Mouse (Mus musculus): ENCODE data around the gene Olr1. TPM values are rescaled to one million over a fixed set of nuclear protein-coding genes. Genes with fewer than 3 reads are reported as not detected.
"Not testable (repeated sequence)": the region's sequence is repeated elsewhere in the genome, so short reads cannot be mapped to it uniquely, and the experiment has no call there.

Gene Olr1
- polyA plus RNA-seq, 1 experiment from 2014 or later, result 0.65 TPM

DNA sequence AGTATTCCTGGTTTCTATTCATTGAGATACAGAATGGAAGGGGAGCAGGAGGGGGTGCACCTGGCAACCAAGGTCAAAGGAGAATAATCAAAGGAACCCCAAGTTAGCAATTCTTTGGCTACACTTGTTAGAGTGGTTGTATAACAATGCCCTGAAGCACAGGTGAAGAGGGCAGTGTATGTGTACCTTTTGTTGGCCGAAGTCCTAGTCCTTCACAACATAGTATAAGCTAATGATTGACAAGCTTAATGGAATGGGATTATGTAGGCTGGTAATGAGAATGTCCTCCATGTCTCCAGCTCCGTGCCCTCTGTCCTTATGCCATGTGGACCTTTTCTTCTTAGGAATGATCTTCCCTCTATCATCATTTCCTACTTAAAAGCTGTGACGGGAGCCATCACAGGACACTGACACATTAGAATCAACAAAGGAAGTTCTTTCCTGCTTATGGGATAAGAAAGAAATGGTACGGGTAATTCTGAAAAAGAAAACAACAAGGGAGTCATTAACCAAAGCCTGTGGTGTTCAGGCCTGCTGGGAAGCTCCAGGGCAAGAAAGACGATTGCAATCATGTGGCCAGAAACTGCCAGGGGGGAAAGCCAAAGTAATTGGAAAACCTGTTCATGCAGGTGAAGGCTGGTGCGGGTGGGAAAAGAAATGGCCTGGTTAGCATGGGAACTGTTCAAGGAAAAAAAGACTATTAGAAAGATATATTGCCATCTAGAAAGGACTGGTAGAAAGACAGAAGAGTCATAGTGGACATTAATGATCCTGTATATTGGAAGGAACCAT, 3.4 kb upstream of the Olr1 start:
- Histone ChIP-seq H3K4me1 (replicated peaks) (no peaks in the 10 kb centered on the region; the same call in 1 of the 2 replicates), H3K9ac (no peak overlapping the region), H3K9me3 (replicated peaks) (no peaks in the 10 kb centered on the region), H3K27me3 (no peaks in the 10 kb centered on the region), H3K4me3 (replicated peaks) (no peak overlapping the region), H3K4me2 (no peak overlapping the region), H3K36me3 (no peaks in the 10 kb centered on the region), H3K27ac (no peak overlapping the region)
- no peak for DNase-seq
- 49% methylated on average over 6 of the region's 6 CpGs for WGBS (ENCODE audit: insufficient replicate concordance)
- peak; percentile 34; the same call in 1 of the 2 replicates for ATAC-seq (ENCODE audit: low read depth)

DNA sequence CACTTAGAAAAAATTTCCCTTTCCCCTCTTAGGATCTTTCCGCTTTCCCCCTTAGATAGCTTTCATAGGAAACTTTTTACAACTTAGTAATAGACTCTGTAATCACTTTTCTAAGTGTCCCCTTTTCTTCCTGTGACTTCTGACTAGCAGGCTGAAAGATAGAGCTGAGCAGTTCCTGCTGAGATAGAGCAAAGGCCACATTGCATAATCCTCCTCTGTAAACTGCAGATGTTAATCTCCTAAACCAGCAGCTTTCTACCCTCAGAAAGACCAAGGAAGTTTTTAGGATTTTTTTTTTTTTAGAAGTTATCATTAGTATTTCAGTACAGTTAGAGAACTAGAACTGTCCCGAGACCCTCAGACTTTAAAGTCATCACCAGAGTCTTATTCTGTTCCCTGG, 3.5 kb downstream of the Olr1 start:
- Histone ChIP-seq H3K4me3 (replicated peaks) (no peak overlapping the region), H3K27me3 (no peaks in the 10 kb centered on the region), H3K9ac (no peak overlapping the region), H3K9me3 (replicated peaks) (no peaks in the 10 kb centered on the region), H3K4me1 (replicated peaks) (no peaks in the 10 kb centered on the region), H3K36me3 (no peaks in the 10 kb centered on the region), H3K27ac (no peak overlapping the region), H3K4me2 (no peak overlapping the region)
- no peak for ATAC-seq (ENCODE audit: low read depth)
- DNase-seq, result no peak
- WGBS (ENCODE audit: insufficient replicate concordance), result 60% methylated on average over 2 of the region's 2 CpGs

DNA sequence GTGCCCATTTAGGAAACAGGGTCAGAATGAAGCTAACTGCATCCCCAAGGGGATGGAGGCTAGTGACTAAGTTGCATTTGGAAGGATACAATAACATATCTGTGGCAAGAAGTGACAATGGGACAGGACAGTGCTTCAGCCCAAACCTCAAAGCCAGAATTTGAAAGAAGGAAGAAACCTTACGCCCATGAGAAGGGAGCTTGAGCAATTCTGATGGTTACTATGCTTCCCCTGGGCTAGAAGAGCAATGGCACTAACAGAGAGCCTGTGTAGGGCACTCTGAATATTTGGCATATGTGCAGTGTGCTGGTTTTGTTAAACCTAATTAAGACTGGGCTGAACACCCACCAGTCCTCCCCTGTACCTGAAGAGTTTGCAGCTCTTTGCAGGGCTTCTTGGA, 7.4 kb downstream of the Olr1 start:
- H3K27me3 ChIP-seq; H3K9ac ChIP-seq; ATAC-seq (ENCODE audit: low read depth); H3K9me3 ChIP-seq (replicated peaks); DNase-seq; H3K4me3 ChIP-seq (replicated peaks); H3K27ac ChIP-seq; H3K4me2 ChIP-seq; H3K36me3 ChIP-seq; H3K4me1 ChIP-seq (replicated peaks): not testable (repeated sequence)
- WGBS (ENCODE audit: insufficient replicate concordance), result 68% methylated on average over 1 of the region's 1 CpGs

DNA sequence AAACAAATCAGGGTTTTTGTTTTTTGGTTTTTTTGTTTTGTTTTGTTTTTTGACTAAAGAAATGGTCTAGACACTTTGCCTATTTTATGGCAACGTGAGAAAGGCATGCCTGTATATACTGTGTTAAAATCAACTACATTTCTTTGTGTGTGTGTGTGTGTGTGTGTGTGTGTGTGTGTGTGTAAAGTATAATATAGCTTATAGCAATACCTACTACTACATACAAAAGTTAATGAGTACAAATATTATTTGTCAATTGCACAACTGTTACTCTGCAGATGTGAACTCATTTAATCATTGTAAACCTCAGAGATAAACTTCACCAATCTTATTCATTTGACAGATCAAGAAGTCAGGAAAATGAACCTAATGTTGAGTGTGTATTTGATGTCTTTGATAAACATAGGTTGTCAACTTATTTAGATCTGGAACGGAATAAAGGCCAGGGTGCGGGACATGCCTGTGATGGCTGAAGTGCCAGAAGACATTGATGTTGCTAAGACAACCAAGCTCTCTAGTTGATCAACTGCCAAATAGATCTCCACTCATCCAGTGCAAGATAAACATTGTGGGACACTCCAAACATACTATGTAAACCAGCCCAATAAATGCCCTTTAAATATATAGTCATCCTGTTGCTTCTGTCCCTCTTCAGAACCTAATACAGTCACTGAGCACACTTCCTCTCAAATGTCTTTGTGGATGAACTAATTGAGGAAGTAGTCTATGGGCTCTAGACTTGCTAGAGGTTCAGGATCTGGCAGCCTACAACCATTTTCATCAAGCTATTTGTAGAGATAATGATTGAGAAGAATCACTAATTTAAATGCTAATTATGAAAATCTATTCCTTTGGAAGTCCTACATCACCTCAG, 9.4 kb downstream of the Olr1 start:
- H3K4me2 ChIP-seq, result no peak overlapping the region
- H3K4me3 ChIP-seq (replicated peaks), result no peak overlapping the region
- no peaks in the 10 kb centered on the region for H3K9me3 ChIP-seq (replicated peaks)
- no peak overlapping the region for H3K9ac ChIP-seq
- H3K27ac ChIP-seq, result no peak overlapping the region
- no peaks in the 10 kb centered on the region for H3K4me1 ChIP-seq (replicated peaks)
- no peaks in the 10 kb centered on the region for H3K36me3 ChIP-seq
- no peak for DNase-seq
- 74% methylated on average over 3 of the region's 3 CpGs for WGBS (ENCODE audit: insufficient replicate concordance)
- no peak for ATAC-seq (ENCODE audit: low read depth)
- no peaks in the 10 kb centered on the region for H3K27me3 ChIP-seq

DNA sequence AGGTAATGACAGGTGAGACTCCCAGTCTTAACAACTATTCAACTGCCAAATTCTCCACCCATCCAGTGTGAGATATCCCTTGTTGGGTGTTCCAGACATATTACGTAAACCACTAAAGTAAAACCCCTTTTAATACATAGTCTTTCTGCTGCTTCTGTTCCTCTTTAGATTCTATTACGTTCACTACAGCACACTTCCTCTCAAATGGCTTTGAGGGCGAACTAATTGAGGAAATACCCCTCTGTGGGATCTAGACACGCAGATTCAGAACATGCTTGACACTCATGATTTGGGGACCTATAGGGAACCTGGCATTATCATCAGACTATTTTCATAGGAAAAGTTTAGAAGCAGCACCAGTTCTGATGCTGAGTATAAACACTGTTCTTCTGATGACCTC, 12.0 kb downstream of the Olr1 start:
- Histone ChIP-seq H3K27me3 (no peaks in the 10 kb centered on the region), H3K4me3 (replicated peaks) (no peak overlapping the region), H3K27ac (no peak overlapping the region), H3K9me3 (replicated peaks) (no peaks in the 10 kb centered on the region), H3K36me3 (no peaks in the 10 kb centered on the region), H3K4me2 (no peak overlapping the region), H3K4me1 (replicated peaks) (no peaks in the 10 kb centered on the region), H3K9ac (no peak overlapping the region)
- WGBS (ENCODE audit: insufficient replicate concordance), result 32% methylated on average over 4 of the region's 4 CpGs
- ATAC-seq (ENCODE audit: low read depth) (no peak), DNase-seq (no peak)

DNA sequence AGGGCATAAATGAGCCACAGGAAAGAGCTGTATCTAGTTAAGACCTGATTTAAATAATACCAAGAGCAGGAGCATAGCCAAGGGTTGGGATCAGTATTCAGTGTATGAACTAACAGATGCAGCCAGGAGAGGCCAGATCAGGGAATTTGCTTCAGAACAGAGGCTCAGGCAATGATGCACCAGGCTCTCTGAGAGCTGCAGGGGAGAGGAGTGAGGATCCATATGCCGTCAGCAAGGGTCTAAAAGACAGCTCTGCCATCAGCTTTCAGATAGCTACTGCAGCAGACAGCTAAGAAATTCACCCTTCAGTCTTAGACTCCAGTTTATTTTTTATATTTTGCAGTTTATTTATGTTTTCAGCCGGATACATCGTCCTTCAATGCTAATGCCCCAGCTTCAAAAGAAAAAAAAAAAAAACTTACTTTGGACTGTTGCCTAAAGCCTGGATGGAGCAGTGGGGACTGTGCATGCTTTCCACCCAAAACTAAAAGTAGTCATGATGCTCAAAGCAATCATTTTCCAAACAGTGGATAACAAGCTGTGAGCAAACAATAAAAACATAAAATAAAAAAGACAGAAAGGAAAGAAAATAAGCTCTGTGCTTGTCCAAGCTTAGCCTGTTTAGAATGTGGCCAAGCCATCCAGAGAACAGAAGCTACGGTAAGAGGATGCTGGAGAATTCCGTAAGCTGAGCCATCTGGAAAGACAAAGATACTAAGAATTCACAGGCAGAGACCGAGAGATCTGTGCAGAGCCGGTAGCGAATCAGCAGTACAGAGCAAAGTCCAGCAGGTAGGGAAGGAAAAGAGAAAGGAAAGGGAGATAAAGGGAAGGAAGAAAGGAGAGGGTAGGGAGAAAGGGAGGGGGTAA, 26.6 kb downstream of the Olr1 start:
- Histone ChIP-seq H3K36me3 (no peaks in the 10 kb centered on the region), H3K9ac (no peak overlapping the region), H3K4me2 (no peak overlapping the region), H3K4me1 (replicated peaks) (no peaks in the 10 kb centered on the region), H3K27ac (no peak overlapping the region), H3K4me3 (replicated peaks) (no peak overlapping the region), H3K27me3 (no peaks in the 10 kb centered on the region), H3K9me3 (replicated peaks) (no peaks in the 10 kb centered on the region)
- no peak for ATAC-seq (ENCODE audit: low read depth)
- 64% methylated on average over 8 of the region's 8 CpGs for WGBS (ENCODE audit: insufficient replicate concordance)
- no peak for DNase-seq

DNA sequence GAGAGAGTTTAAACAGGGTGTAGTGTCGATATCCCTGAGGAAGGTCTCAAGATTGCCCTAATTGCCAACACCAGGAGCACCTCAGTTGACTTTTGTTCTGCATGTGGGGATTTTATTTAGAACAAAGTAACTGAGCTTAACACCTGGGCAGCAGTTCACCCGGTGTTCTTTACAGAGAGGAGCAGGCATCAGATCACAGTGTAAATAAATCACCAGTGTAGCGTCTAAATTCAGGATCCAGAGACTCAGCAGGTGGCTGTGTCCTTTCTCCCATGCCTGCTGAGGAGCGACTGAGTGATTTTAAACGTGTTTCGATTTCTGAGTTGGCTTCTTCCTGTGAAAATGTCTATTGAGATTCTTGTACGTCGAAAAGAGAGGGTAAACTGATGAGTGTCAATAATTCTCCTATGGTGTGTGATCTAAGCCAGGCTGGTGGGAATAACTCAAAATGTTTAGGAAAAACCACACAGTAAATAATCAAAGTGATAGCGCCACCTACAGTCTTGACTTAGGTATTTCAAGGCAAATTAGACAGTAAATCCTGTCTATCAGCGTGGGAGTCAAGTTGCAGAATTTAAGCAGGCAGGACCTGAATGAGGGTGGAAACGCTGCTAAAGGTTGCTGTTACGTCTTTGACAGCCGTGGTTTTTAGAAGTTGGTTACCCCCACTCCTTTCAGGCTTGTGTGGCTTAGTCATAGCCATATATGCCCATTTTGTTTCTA, 30.4 kb downstream of the Olr1 start:
- Histone ChIP-seq H3K9ac (no peak overlapping the region), H3K27me3 (no peaks in the 10 kb centered on the region), H3K4me3 (replicated peaks) (no peak overlapping the region), H3K9me3 (replicated peaks) (no peaks in the 10 kb centered on the region), H3K27ac (no peak overlapping the region), H3K4me1 (replicated peaks) (no peaks in the 10 kb centered on the region), H3K4me2 (no peak overlapping the region), H3K36me3 (no peaks in the 10 kb centered on the region)
- ATAC-seq (ENCODE audit: low read depth) (no peak), DNase-seq (no peak)
- WGBS (ENCODE audit: insufficient replicate concordance), result 24% methylated on average over 13 of the region's 13 CpGs

DNA sequence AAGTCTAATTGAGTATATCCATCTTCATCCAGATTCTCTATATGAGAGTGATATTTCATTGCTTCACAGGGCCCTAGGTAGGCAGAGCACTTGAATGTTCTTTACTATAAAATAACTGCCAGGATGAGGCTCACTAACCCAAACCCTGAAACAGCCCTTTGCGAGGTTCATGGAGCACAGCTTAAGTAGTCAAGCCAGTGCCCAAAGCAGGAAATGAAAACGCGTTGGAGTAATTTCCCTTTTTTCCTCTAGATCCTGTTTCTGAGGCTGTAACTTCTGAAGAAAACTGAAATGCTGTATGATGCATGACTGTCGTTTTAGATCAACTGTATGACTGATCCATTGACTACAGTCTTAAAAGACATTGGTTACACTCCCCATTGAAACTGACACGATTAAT, 34.3 kb downstream of the Olr1 start:
- H3K9ac ChIP-seq, result no peak overlapping the region
- ATAC-seq (ENCODE audit: low read depth), result no peak
- no peak overlapping the region for H3K4me2 ChIP-seq
- DNase-seq, result no peak
- H3K4me3 ChIP-seq (replicated peaks), result no peak overlapping the region
- no peaks in the 10 kb centered on the region for H3K9me3 ChIP-seq (replicated peaks)
- WGBS (ENCODE audit: insufficient replicate concordance), result 36% methylated on average over 5 of the region's 5 CpGs
- no peaks in the 10 kb centered on the region for H3K36me3 ChIP-seq
- no peak overlapping the region for H3K27ac ChIP-seq
- no peaks in the 10 kb centered on the region for H3K4me1 ChIP-seq (replicated peaks)
- H3K27me3 ChIP-seq, result no peaks in the 10 kb centered on the region

DNA sequence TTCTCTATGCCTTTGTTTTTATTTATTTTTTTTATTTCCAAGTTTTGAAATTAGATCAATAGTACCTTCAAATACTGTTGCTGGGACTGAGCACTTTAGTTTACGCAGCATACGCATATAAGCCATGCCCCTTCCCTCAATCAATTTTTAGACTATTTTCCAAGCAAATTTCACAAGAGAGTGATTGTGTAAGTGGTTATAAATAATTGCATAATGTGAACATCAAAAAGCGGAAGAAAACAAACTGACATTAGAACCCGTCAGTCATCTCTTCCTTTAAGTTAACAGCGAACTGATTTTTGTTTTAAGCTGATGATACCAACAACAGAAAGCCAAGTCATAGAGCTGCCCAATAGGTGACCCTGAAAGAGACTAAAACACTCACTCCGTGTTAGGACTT, 35.6 kb downstream of the Olr1 start:
- Histone ChIP-seq H3K27me3 (no peaks in the 10 kb centered on the region), H3K4me1 (replicated peaks) (no peaks in the 10 kb centered on the region), H3K9me3 (replicated peaks) (no peaks in the 10 kb centered on the region), H3K27ac (no peak overlapping the region), H3K4me2 (no peak overlapping the region), H3K36me3 (no peaks in the 10 kb centered on the region), H3K9ac (no peak overlapping the region), H3K4me3 (replicated peaks) (no peak overlapping the region)
- DNase-seq (no peak), ATAC-seq (ENCODE audit: low read depth) (no peak)
- WGBS (ENCODE audit: insufficient replicate concordance), result 64% methylated on average over 6 of the region's 6 CpGs

DNA sequence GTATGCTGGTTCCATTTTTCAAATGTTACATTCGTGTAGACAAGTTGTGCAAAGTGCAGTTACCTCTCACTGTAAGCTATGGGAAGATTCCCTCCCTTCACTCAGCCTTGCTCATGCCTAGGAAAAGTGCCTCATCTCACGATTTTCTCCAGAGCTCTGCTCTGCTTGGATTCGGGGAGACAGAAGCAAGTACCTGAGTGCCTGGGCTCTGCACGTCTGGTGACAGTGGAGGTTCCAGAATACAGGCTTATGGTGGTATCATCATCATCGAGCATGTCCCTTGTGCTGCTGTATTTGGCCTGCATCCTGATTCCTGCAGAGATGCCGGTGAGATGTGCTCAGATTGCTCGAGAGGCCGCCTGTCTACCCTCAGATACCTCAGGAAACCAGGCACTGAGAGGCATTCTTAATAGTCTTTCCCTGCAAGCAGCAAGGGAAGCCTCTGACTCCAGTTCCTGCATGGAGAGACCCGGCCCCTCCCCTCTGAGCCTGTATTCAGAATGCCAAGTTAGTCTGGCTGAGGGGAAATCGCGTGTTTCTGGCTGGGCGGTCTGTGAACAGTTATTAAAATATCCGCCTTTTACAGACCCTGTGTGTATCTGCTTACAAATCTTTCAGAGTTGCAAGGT, 55.4 kb downstream of the Olr1 start, which contains the start of gene Clec1a:
Gene Clec1a (minus strand): TSS at position 590 of the 629 bp plus-strand sequence.
- 41% methylated on average over 13 of the region's 13 CpGs for WGBS (ENCODE audit: insufficient replicate concordance)
- Histone ChIP-seq H3K36me3 (no peaks in the 10 kb centered on the region), H3K27me3 (no peaks in the 10 kb centered on the region), H3K4me2 (no peak within 1 kb of the TSS), H3K4me1 (replicated peaks) (no peaks in the 10 kb centered on the region), H3K9ac (no peak within 1 kb of the TSS), H3K27ac (no peak within 1 kb of the TSS), H3K9me3 (replicated peaks) (no peaks in the 10 kb centered on the region), H3K4me3 (replicated peaks) (no peak within 1 kb of the TSS)
- ATAC-seq (ENCODE audit: low read depth) (no peak), DNase-seq (no peak)

Measured in liver, embryonic 13.5 days (tissue).